17 mouse cellular contexts compared by ENCODE assay signal in genomic region chr2:145920941-145921650, GRCm38 (mm10). TPM values are rescaled to one million over a fixed set of nuclear protein-coding genes. Genes with fewer than 3 reads are reported as not detected.
DNase-seq lines count a peak whose midpoint lies in the region; ATAC-seq and TF ChIP-seq lines count a peak whose summit lies in the region.
"Had no signal": no experiment of that assay in that cellular context is flagged by ENCODE, and none has a peak within 500 bp of the region (broad histone marks: within the 10 kb centered on the region; RNA-seq: fewer than 3 reads in every experiment).

No protein-coding gene starts in this region.

- TF ChIP-seq CTCF in kidney, postnatal 0 days (IDR thresholded peaks at IDR 0.05; ENCODE audit: low read depth): peak; percentile 39; the same call in 1 of the 2 replicates

- H3K9ac ChIP-seq in kidney, postnatal 0 days (ENCODE audit: low read depth, low read length): no peak overlapping the region
- H3K9ac ChIP-seq in kidney, embryonic 15.5 days: no peak overlapping the region
- no peak overlapping the region for H3K9ac ChIP-seq in intestine, embryonic 15.5 days
- H3K9ac ChIP-seq: embryonic facial prominence, embryonic 15.5 days; hindbrain, embryonic 13.5 days; limb, embryonic 15.5 days; neural tube, embryonic 13.5 days had no signal

- H3K27me3 ChIP-seq in kidney, postnatal 0 days (ENCODE audit: insufficient read depth, low read length): no peaks in the 10 kb centered on the region
- no peaks in the 10 kb centered on the region for H3K27me3 ChIP-seq in kidney, embryonic 15.5 days
- H3K27me3 ChIP-seq in intestine, embryonic 15.5 days (replicated peaks): no peaks in the 10 kb centered on the region
- H3K27me3 ChIP-seq: embryonic facial prominence, embryonic 15.5 days; hindbrain, embryonic 13.5 days; limb, embryonic 15.5 days; megakaryocyte, embryonic 14.5 days; neural tube, embryonic 13.5 days had no signal

- no peak overlapping the region for H3K27ac ChIP-seq in kidney, postnatal 0 days
- no peak overlapping the region for H3K27ac ChIP-seq in kidney, embryonic 15.5 days
- no peak overlapping the region for H3K27ac ChIP-seq in intestine, embryonic 15.5 days
- H3K27ac ChIP-seq: embryonic facial prominence, embryonic 15.5 days; hindbrain, embryonic 13.5 days; limb, embryonic 15.5 days; neural tube, embryonic 13.5 days had no signal

- no peak for DNase-seq in kidney, postnatal 0 days (ENCODE audit: low spot score)
- peak; percentile 37 for DNase-seq in 3T3-L1 (ENCODE audit: low read depth, low spot score)
- DNase-seq in 416B (ENCODE audit: low read depth): peak; percentile 31
- no peak for DNase-seq in right cerebral cortex, adult 2 months (ENCODE audit: low spot score in 2 of 2)
- DNase-seq: cerebellum, postnatal 10 days; kidney, adult 11 months; kidney, postnatal 25 days; thymus, postnatal 25 days had no signal

- H3K4me2 ChIP-seq in kidney, postnatal 0 days (ENCODE audit: low read length): no peak overlapping the region
- no peak overlapping the region for H3K4me2 ChIP-seq in kidney, embryonic 15.5 days
- H3K4me2 ChIP-seq in intestine, embryonic 15.5 days (replicated peaks): no peak overlapping the region
- H3K4me2 ChIP-seq: embryonic facial prominence, embryonic 15.5 days; hindbrain, embryonic 13.5 days; limb, embryonic 15.5 days; neural tube, embryonic 13.5 days had no signal

- no peak; the same call in 1 of the 2 replicates for ATAC-seq in kidney, postnatal 0 days (replicated peaks; ENCODE audit: low FRiP score, low read depth)
- ATAC-seq in kidney, embryonic 15.5 days (replicated peaks; ENCODE audit: low FRiP score): no peak
- peak; percentile 25; the same call in 1 of the 2 replicates for ATAC-seq in intestine, embryonic 15.5 days
- ATAC-seq in erythroblast, adult 5-6 weeks (replicated peaks; ENCODE audit: low FRiP score, poor library complexity, severe bottlenecking): no peak

- 84% methylated on average over 8 of the region's 8 CpGs for WGBS in kidney, postnatal 0 days
- WGBS in kidney, embryonic 15.5 days: 81% methylated on average over 8 of the region's 8 CpGs
- 80% methylated on average over 8 of the region's 8 CpGs for WGBS in intestine, embryonic 15.5 days

- no peak overlapping the region for H3K4me3 ChIP-seq in kidney, postnatal 0 days (replicated peaks; ENCODE audit: low read depth, low read length)
- no peak overlapping the region for H3K4me3 ChIP-seq in kidney, embryonic 15.5 days (replicated peaks)
- no peak overlapping the region for H3K4me3 ChIP-seq in intestine, embryonic 15.5 days (replicated peaks)
- H3K4me3 ChIP-seq: embryonic facial prominence, embryonic 15.5 days; hindbrain, embryonic 13.5 days; limb, embryonic 15.5 days; megakaryocyte, embryonic 14.5 days; neural tube, embryonic 13.5 days had no signal

- H3K9me3 ChIP-seq in kidney, postnatal 0 days (replicated peaks; ENCODE audit: low read length): no peaks in the 10 kb centered on the region
- H3K9me3 ChIP-seq in kidney, embryonic 15.5 days (replicated peaks): no peaks in the 10 kb centered on the region
- no peaks in the 10 kb centered on the region for H3K9me3 ChIP-seq in intestine, embryonic 15.5 days
- H3K9me3 ChIP-seq: embryonic facial prominence, embryonic 15.5 days; hindbrain, embryonic 13.5 days; limb, embryonic 15.5 days; megakaryocyte, embryonic 14.5 days; neural tube, embryonic 13.5 days had no signal

- peaks cover 63% of the 10 kb centered on the region for H3K36me3 ChIP-seq in kidney, postnatal 0 days (ENCODE audit: insufficient read depth, low read length)
- H3K36me3 ChIP-seq in kidney, embryonic 15.5 days: peaks cover 95% of the 10 kb centered on the region
- H3K36me3 ChIP-seq in intestine, embryonic 15.5 days: peaks cover 27% of the 10 kb centered on the region

- no peaks in the 10 kb centered on the region for H3K4me1 ChIP-seq in kidney, postnatal 0 days (replicated peaks; ENCODE audit: insufficient read depth, low read length)
- H3K4me1 ChIP-seq in kidney, embryonic 15.5 days: no peaks in the 10 kb centered on the region
- no peaks in the 10 kb centered on the region for H3K4me1 ChIP-seq in intestine, embryonic 15.5 days (replicated peaks)
- H3K4me1 ChIP-seq: embryonic facial prominence, embryonic 15.5 days; hindbrain, embryonic 13.5 days; limb, embryonic 15.5 days; neural tube, embryonic 13.5 days had no signal

RNA-seq across cellular contexts. Expression of gene Cfap61, which starts 13.5 kb away (rescaled TPM):
- 0.32 and 0.51 TPM in 2 replicates for polyA plus RNA-seq in kidney, postnatal 0 days (2015; fragmentation: Nextera tagmentation; extraction: Ambion mirVana)
- polyA plus RNA-seq in kidney, embryonic 15.5 days (2015; fragmentation: Nextera tagmentation; extraction: Ambion mirVana): 0.63 and 3.1 TPM in 2 replicates
- polyA plus RNA-seq in intestine, embryonic 15.5 days (2015; fragmentation: Nextera tagmentation; extraction: Ambion mirVana): 0.74 and 1.5 TPM in 2 replicates
- total RNA-seq in erythroblast, adult 5-6 weeks (2015; ENCODE audit: low replicate concordance): not detected in 2 replicates
- not detected in 2 replicates for total RNA-seq in erythroblast, adult 5-6 weeks (2017; ENCODE audit: low replicate concordance)
- total RNA-seq: monocyte, adult 5-6 weeks had no signal

RNA-seq across cellular contexts. Expression of gene Crnkl1, which starts 13.7 kb away (rescaled TPM):
- polyA plus RNA-seq in kidney, postnatal 0 days (2015; fragmentation: Nextera tagmentation; extraction: Ambion mirVana): 23.6 and 24.4 TPM in 2 replicates
- polyA plus RNA-seq in kidney, embryonic 15.5 days (2015; fragmentation: Nextera tagmentation; extraction: Ambion mirVana): 27.6 and 29.9 TPM in 2 replicates
- polyA plus RNA-seq in intestine, embryonic 15.5 days (2015; fragmentation: Nextera tagmentation; extraction: Ambion mirVana): 17.8 and 20.7 TPM in 2 replicates
- total RNA-seq in erythroblast, adult 5-6 weeks (2015; ENCODE audit: low replicate concordance): 13.3 and 35.5 TPM in 2 replicates
- total RNA-seq in erythroblast, adult 5-6 weeks (2017; ENCODE audit: low replicate concordance): 70.3 and 93.8 TPM in 2 replicates

RNA-seq across cellular contexts. Expression of gene Naa20, which starts 19.2 kb away (rescaled TPM):
- 203 and 212 TPM in 2 replicates for polyA plus RNA-seq in kidney, postnatal 0 days (2015; fragmentation: Nextera tagmentation; extraction: Ambion mirVana)
- polyA plus RNA-seq in kidney, embryonic 15.5 days (2015; fragmentation: Nextera tagmentation; extraction: Ambion mirVana): 163 and 184 TPM in 2 replicates
- polyA plus RNA-seq in intestine, embryonic 15.5 days (2015; fragmentation: Nextera tagmentation; extraction: Ambion mirVana): 145 and 157 TPM in 2 replicates
- 9.2 and 24.0 TPM in 2 replicates for total RNA-seq in erythroblast, adult 5-6 weeks (2015; ENCODE audit: low replicate concordance)
- 11.8 and 22.2 TPM in 2 replicates for total RNA-seq in erythroblast, adult 5-6 weeks (2017; ENCODE audit: low replicate concordance)

Comparison
In these comparisons a context has a peak if more than half of its experiments do, and no peak if none do; other contexts are left out.
1. DNase-seq: peak in 3T3-L1 (single experiment) and 416B (single experiment); none in kidney, postnatal 0 days (single experiment) and right cerebral cortex, adult 2 months (0 of 2).